Mouse (Mus musculus): ENCODE results near the gene Gja4. TPM values are rescaled to one million over a fixed set of nuclear protein-coding genes. Genes with fewer than 3 reads are reported as not detected.

Gene Gja4
- polyA plus RNA-seq, 1 experiment from 2014 or later, result 40.6 TPM

- H3K4me2 ChIP-seq, result no peak overlapping the region
- no peak overlapping the region for H3K4me3 ChIP-seq (ENCODE audit: low read depth, low read length)
- no peaks in the 10 kb centered on the region for H3K27me3 ChIP-seq (ENCODE audit: control insufficient read depth, insufficient read depth, low read length)
- H3K9me3 ChIP-seq (replicated peaks; ENCODE audit: control insufficient read depth, low read length), result no peaks in the 10 kb centered on the region
- H3K36me3 ChIP-seq (ENCODE audit: control insufficient read depth, insufficient read depth, low read length), result no peaks in the 10 kb centered on the region
- no peak overlapping the region for H3K9ac ChIP-seq (ENCODE audit: low read depth, low read length)
- no peak overlapping the region for H3K27ac ChIP-seq (ENCODE audit: low read depth, low read length)
- WGBS (ENCODE audit: insufficient replicate concordance), result 52% methylated on average over 4 of the region's 4 CpGs
- H3K4me1 ChIP-seq (ENCODE audit: control insufficient read depth, insufficient read depth, low read length), result peaks cover 7% of the 10 kb centered on the region; the same call in 1 of the 2 replicates
- no peak for ATAC-seq (replicated peaks; ENCODE audit: insufficient number of reproducible peaks, low FRiP score, low TSS enrichment)
Measured at GRCm38 (mm10) chr4:127286907-127287306, 26.9 kb downstream of the Gja4 start.

- Histone ChIP-seq H3K27ac (ENCODE audit: low read depth, low read length) (no peak overlapping the region), H3K4me1 (ENCODE audit: control insufficient read depth, insufficient read depth, low read length) (peaks cover 5% of the 10 kb centered on the region), H3K9me3 (replicated peaks; ENCODE audit: control insufficient read depth, low read length) (no peaks in the 10 kb centered on the region), H3K27me3 (ENCODE audit: control insufficient read depth, insufficient read depth, low read length) (no peaks in the 10 kb centered on the region), H3K9ac (ENCODE audit: low read depth, low read length) (no peak overlapping the region), H3K4me2 (no peak overlapping the region), H3K4me3 (ENCODE audit: low read depth, low read length) (no peak overlapping the region), H3K36me3 (ENCODE audit: control insufficient read depth, insufficient read depth, low read length) (no peaks in the 10 kb centered on the region)
- ATAC-seq (replicated peaks; ENCODE audit: insufficient number of reproducible peaks, low FRiP score, low TSS enrichment), result no peak
- 70% methylated on average over 9 of the region's 9 CpGs for WGBS (ENCODE audit: insufficient replicate concordance)
Measured at GRCm38 (mm10) chr4:127279241-127279640, 34.6 kb downstream of the Gja4 start.

- Histone ChIP-seq H3K36me3 (ENCODE audit: control insufficient read depth, insufficient read depth, low read length) (no peaks in the 10 kb centered on the region), H3K27me3 (ENCODE audit: control insufficient read depth, insufficient read depth, low read length) (no peaks in the 10 kb centered on the region), H3K4me1 (ENCODE audit: control insufficient read depth, insufficient read depth, low read length) (peaks cover 5% of the 10 kb centered on the region), H3K4me2 (no peak overlapping the region), H3K9ac (ENCODE audit: low read depth, low read length) (no peak overlapping the region), H3K9me3 (replicated peaks; ENCODE audit: control insufficient read depth, low read length) (no peaks in the 10 kb centered on the region), H3K4me3 (ENCODE audit: low read depth, low read length) (no peak overlapping the region), H3K27ac (ENCODE audit: low read depth, low read length) (peak overlapping the region; percentile 29; the same call in 1 of the 2 replicates)
- ATAC-seq (replicated peaks; ENCODE audit: insufficient number of reproducible peaks, low FRiP score, low TSS enrichment), result no peak
- 52% methylated on average over 9 of the region's 9 CpGs for WGBS (ENCODE audit: insufficient replicate concordance)
Measured at GRCm38 (mm10) chr4:127278451-127279001, 35.3 kb downstream of the Gja4 start.

DNA sequence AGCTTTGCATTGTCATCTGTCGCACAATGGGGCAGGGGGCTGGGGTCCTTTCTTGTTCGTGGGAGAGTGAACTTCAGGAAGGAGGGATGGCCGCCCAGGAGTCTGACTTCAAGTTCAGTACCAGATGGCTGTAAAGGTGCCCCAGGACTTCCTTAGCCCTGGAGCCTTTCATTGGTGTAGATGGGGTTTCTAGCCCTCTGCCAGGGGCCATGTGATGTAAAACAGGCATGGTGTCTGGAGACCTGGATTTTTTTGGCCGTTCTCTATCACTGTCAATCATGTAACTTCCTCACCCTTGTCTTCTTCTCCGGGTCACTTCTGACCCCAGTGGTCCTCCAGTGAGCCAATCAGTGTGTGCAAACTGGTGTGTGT is 49.7 kb downstream of the Gja4 start:
- H3K4me3 ChIP-seq (ENCODE audit: low read depth, low read length), result no peak overlapping the region
- H3K27ac ChIP-seq (ENCODE audit: low read depth, low read length), result peak overlapping the region; percentile 77
- 37% methylated on average over 5 of the region's 5 CpGs for WGBS (ENCODE audit: insufficient replicate concordance)
- no peaks in the 10 kb centered on the region for H3K36me3 ChIP-seq (ENCODE audit: control insufficient read depth, insufficient read depth, low read length)
- peaks cover 7% of the 10 kb centered on the region; the same call in 1 of the 2 replicates for H3K4me1 ChIP-seq (ENCODE audit: control insufficient read depth, insufficient read depth, low read length)
- H3K9me3 ChIP-seq (replicated peaks; ENCODE audit: control insufficient read depth, low read length), result no peaks in the 10 kb centered on the region
- H3K4me2 ChIP-seq, result no peak overlapping the region; the same call in 1 of the 2 replicates
- peak; percentile 56 for ATAC-seq (replicated peaks; ENCODE audit: insufficient number of reproducible peaks, low FRiP score, low TSS enrichment)
- no peaks in the 10 kb centered on the region for H3K27me3 ChIP-seq (ENCODE audit: control insufficient read depth, insufficient read depth, low read length)
- no peak overlapping the region for H3K9ac ChIP-seq (ENCODE audit: low read depth, low read length)

DNA sequence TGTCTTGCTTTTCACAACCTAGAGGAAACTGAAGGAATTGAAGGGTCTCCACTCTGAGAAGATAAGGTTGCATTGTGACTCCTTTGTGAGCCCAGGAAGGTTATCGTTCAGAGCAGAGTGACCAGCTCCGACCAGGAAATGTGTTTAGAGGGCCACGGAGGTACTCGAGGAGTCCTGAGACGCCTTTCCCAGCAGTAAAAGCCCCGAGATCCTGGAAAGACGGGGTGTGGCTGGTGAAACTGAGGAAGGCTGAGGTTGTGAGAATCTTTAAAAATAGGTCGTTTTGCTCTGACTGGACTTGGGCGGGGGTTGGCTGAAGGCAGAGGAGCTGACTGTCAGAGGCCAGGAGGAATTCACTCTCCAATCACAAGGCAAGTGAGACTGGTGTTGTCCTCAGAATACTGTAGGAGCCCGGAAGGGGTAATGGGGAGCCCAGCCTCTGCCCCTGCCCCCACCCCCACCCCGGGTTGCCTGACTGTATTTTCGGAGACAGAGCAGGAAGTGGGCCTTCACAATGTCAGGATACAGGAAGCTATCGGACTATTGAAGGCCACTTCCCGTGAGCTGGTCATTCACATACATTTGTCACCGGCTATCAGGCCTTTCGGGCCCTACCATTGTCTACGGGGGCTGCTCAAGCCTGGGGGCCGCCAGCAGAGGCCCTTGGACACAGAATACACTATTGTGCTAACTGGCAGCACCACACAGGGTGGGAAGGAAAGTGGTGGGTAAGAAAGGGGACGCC is 50.2 kb downstream of the Gja4 start:
- Histone ChIP-seq H3K4me1 (ENCODE audit: control insufficient read depth, insufficient read depth, low read length) (peaks cover 7% of the 10 kb centered on the region), H3K9ac (ENCODE audit: low read depth, low read length) (no peak overlapping the region), H3K9me3 (replicated peaks; ENCODE audit: control insufficient read depth, low read length) (no peaks in the 10 kb centered on the region), H3K27me3 (ENCODE audit: control insufficient read depth, insufficient read depth, low read length) (no peaks in the 10 kb centered on the region), H3K4me3 (ENCODE audit: low read depth, low read length) (no peak overlapping the region), H3K36me3 (ENCODE audit: control insufficient read depth, insufficient read depth, low read length) (no peaks in the 10 kb centered on the region), H3K4me2 (no peak overlapping the region; the same call in 1 of the 2 replicates), H3K27ac (ENCODE audit: low read depth, low read length) (peak overlapping the region; percentile 77)
- WGBS (ENCODE audit: insufficient replicate concordance), result 42% methylated on average over 19 of the region's 19 CpGs
- peak; percentile 77 for ATAC-seq (replicated peaks; ENCODE audit: insufficient number of reproducible peaks, low FRiP score, low TSS enrichment)

DNA sequence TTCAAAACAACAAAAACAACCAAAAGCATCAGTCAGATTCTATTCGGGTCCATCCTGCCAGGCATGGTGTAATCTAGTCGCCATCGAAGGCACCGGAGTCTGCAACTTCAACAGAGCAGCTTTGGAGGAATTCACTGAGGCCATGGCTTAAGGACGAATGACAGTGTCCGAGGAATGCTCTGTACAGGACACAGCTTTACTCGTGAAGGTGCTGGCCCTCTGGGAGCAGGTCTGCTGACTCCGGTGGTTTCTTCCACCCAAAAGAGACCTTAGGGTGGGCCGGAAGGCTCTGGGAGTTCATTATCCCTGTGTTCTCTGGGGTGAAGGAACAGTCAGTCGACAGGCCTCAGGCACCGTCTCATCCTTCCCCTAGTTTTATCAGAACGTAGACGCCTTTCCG is 52.2 kb downstream of the Gja4 start:
- Histone ChIP-seq H3K36me3 (ENCODE audit: control insufficient read depth, insufficient read depth, low read length) (no peaks in the 10 kb centered on the region), H3K27ac (ENCODE audit: low read depth, low read length) (no peak overlapping the region), H3K4me1 (ENCODE audit: control insufficient read depth, insufficient read depth, low read length) (peaks cover 15% of the 10 kb centered on the region), H3K9ac (ENCODE audit: low read depth, low read length) (no peak overlapping the region), H3K9me3 (replicated peaks; ENCODE audit: control insufficient read depth, low read length) (no peaks in the 10 kb centered on the region), H3K4me3 (ENCODE audit: low read depth, low read length) (no peak overlapping the region), H3K4me2 (no peak overlapping the region), H3K27me3 (ENCODE audit: control insufficient read depth, insufficient read depth, low read length) (no peaks in the 10 kb centered on the region)
- ATAC-seq (replicated peaks; ENCODE audit: insufficient number of reproducible peaks, low FRiP score, low TSS enrichment), result no peak
- 72% methylated on average over 14 of the region's 14 CpGs for WGBS (ENCODE audit: insufficient replicate concordance)

Other genes with a start within 250 kb of the Gja4 start
- gene Zmym6, start 236.7 kb downstream of the Gja4 start, polyA plus RNA-seq (2014; fragmentation: Nextera tagmentation; extraction: Ambion mirVana), result 13.0 and 15.3 TPM in 2 replicates
- 13.9 and 14.2 TPM in 2 replicates for gene Tmem35b, start 190.3 kb downstream of the Gja4 start, polyA plus RNA-seq (2014; fragmentation: Nextera tagmentation; extraction: Ambion mirVana)
- gene Dlgap3, start 144.8 kb downstream of the Gja4 start, polyA plus RNA-seq (2014; fragmentation: Nextera tagmentation; extraction: Ambion mirVana), result 1.2 and 1.4 TPM in 2 replicates
- 62.2 and 67.7 TPM in 2 replicates for gene Smim12, start 70.3 kb downstream of the Gja4 start, polyA plus RNA-seq (2014; fragmentation: Nextera tagmentation; extraction: Ambion mirVana)
- gene Gjb3, start 16.8 kb upstream of the Gja4 start, polyA plus RNA-seq (2014; fragmentation: Nextera tagmentation; extraction: Ambion mirVana), result 0.16 and 0.41 TPM in 2 replicates
- not detected in 2 replicates for gene Gjb4, start 40.0 kb upstream of the Gja4 start, polyA plus RNA-seq (2014; fragmentation: Nextera tagmentation; extraction: Ambion mirVana)
- 0.45 and 0.70 TPM in 2 replicates for gene Gjb5, start 44.1 kb upstream of the Gja4 start, polyA plus RNA-seq (2014; fragmentation: Nextera tagmentation; extraction: Ambion mirVana)

Data from heart, embryonic 11.5 days (tissue).